Mouse (Mus musculus) lung, postnatal 0 days (tissue): ENCODE measurements around the gene Gm20388.

Source experiments
- CTCF ChIP-seq: IDR thresholded peaks from 2 replicates; pipeline ENCODE4 v1.5.1; 2016; ENCODE audit warnings: antibody characterized with exemption, mild to moderate bottlenecking
- EP300 ChIP-seq: IDR thresholded peaks from 2 replicates; pipeline ENCODE4 v1.6.1; 2016; ENCODE audit warnings: antibody characterized with exemption, mild to moderate bottlenecking, control low read depth

DNA sequence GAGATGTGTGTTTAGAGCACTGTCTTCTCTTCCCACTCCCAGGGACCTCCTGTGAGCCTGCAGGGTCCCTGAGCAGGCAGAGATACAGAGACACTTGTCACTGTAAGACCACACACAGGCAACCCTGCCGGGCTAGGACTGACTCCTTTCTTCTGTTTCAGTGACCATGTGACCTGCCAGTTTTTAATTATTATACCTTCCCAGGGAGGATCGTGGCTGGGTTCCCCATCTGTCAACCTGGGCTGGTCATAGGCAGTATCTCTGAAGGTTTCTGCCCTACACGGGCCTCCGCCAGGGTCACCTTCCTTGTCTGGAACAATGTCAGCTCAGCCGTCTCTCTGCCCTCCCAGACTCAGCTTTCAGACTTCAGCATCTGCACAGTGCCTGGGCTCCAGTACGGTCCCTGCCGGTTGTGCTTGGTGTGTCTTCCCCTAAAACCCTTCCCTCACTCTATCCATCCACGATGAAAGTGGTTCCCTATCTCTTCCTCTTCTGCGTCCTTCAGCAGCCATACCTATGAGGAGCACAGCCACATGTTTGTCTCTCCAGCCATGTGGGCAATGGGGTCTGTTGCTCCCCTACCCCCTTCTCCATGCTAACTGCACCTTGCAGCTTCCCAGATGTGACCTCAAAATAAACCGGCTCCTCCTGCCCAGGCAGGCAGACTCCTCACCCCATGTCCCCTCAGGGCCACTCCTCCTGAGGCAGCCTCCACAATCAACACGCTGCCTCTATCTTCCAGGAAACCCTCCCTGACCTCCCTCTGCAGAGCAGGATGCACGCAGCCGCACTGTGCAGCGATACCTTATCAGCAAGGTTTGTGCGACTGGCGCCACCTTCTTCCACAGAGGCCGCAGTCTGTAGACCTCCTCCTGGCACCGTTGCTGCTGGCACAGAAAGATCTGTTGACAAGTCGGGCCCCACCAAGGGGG, 2825.2 kb downstream of the Gm20388 start:
- TF ChIP-seq CTCF (no peak), EP300 (no peak)
